Mouse (Mus musculus): ENCODE measurements around the gene Olfr1328.

DNA sequence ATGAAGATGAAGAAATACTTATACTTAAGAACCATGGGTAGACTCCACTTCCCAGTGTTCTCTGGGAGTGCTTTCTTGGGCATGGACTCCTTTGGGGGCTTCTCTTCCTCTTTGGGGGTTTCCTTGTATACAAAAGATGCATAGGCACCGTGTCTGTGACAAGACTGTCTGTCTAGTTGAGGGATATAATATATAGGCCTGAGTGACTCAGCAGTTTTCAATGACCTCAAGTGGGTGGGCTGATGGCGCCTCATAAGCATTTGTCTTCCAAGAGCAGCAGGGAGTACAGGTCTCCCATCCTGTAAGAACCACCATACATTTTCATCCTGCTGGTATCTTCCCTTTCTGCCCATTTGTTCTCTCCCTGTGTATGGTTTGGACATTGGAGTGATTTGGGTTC is 34.9 kb upstream of the Olfr1328 start:
- no peak for TF ChIP-seq HCFC1 (IDR thresholded peaks at IDR 0.05; ENCODE audit: borderline replicate concordance, insufficient read depth, low read length)
- TF ChIP-seq CHD2 (IDR thresholded peaks at IDR 0.05; ENCODE audit: low read depth, low read length): no peak
- TF ChIP-seq ZC3H11A (IDR thresholded peaks at IDR 0.05; ENCODE audit: borderline replicate concordance, low read depth, low read length): no peak

All from ES-E14 (cell line).